Mouse (Mus musculus) forebrain, embryonic 15.5 days (tissue): ENCODE measurements around the gene 1810062G17Rik. TPM values are rescaled to one million over a fixed set of nuclear protein-coding genes. Genes with fewer than 3 reads are reported as not detected.

Experiments
- ATAC-seq: fragments of 200-750 bp; cut with Nextera tagmentation; replicated peaks from 2 replicates; pipeline ENCODE4 v1.8.0; 2017; ENCODE audit warnings: mild to moderate bottlenecking, moderate TSS enrichment, moderate library complexity
- H3K27ac ChIP-seq: fragments of 300-500 bp; sonication (generic); replicated peaks from 2 replicates; pipeline ENCODE4 v1.5.1; 2015; ENCODE audit warnings: mild to moderate bottlenecking, inconsistent platforms
- H3K27me3 ChIP-seq: fragments of 300-500 bp; sonication (generic); 2 replicates; pipeline ENCODE4 v1.6.1; 2015; ENCODE audit warnings: inconsistent platforms
- H3K36me3 ChIP-seq: fragments of 300-500 bp; sonication (generic); 2 replicates; pipeline ENCODE4 v1.6.1; 2015; ENCODE audit warnings: mild to moderate bottlenecking, inconsistent platforms
- H3K4me1 ChIP-seq: fragments of 300-500 bp; sonication (generic); 2 replicates; pipeline ENCODE4 v1.6.1; 2015; ENCODE audit warnings: inconsistent platforms
- H3K4me2 ChIP-seq: fragments of 300-500 bp; sonication (generic); replicated peaks from 2 replicates; pipeline ENCODE4 v1.6.1; 2015; ENCODE audit warnings: mild to moderate bottlenecking, inconsistent platforms
- H3K4me3 ChIP-seq: fragments of 300-500 bp; sonication (generic); 2 replicates; pipeline ENCODE4 v1.5.1; 2015; ENCODE audit warnings: mild to moderate bottlenecking, inconsistent platforms
- H3K9ac ChIP-seq: fragments of 300-500 bp; sonication (generic); replicated peaks from 2 replicates; pipeline ENCODE4 v1.6.1; 2015; ENCODE audit warnings: mild to moderate bottlenecking, inconsistent platforms
- H3K9me3 ChIP-seq: fragments of 300-500 bp; sonication (generic); 2 replicates; pipeline ENCODE4 v1.6.1; 2016; ENCODE audit warnings: inconsistent platforms
- WGBS: fragments of 180-500 bp; shearing (Covaris S2); methylation state at CpG from one replicate; pipeline ENCODE4 v1.1.7; 2015; ENCODE audit warnings: mixed read lengths; 5-methylcytosine and 5-hydroxymethylcytosine counted together
- polyA plus RNA-seq: library from polyadenylated mRNA; unstranded; fragments of >200 nt; fragmentation: Nextera tagmentation; extraction: Ambion mirVana; gene quantifications from 2 replicates; pipeline ENCODE4 v1.2.1, GENCODE M21; 2015

Gene 1810062G17Rik
- polyA plus RNA-seq, 1 experiment from 2014 or later, result not detected

DNA sequence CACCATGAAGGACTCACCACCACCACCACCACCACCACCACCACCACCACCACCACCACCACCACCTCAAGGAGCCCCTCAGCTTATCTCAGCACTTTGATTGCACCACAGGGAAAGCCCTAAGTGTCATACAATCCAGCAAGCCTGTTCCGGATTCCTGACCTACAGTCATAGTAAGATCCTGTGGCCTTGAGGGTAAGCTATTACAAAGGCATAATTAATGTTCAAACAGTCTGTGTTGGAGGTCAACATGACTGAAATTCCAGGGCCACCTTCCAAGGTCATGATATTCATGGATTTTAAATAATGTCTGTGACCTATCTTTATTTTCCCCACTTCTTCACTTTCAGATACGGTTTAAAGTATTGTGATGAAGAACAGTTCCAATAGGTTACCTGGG, 4.7 kb downstream of the 1810062G17Rik start:
- no peak for ATAC-seq
- Histone ChIP-seq H3K36me3 (no peaks in the 10 kb centered on the region), H3K4me1 (peaks cover 13% of the 10 kb centered on the region), H3K9me3 (no peaks in the 10 kb centered on the region), H3K4me2 (no peak overlapping the region), H3K27ac (no peak overlapping the region), H3K4me3 (no peak overlapping the region), H3K9ac (no peak overlapping the region), H3K27me3 (no peaks in the 10 kb centered on the region)
- 60% methylated on average over 2 of the region's 2 CpGs for WGBS

DNA sequence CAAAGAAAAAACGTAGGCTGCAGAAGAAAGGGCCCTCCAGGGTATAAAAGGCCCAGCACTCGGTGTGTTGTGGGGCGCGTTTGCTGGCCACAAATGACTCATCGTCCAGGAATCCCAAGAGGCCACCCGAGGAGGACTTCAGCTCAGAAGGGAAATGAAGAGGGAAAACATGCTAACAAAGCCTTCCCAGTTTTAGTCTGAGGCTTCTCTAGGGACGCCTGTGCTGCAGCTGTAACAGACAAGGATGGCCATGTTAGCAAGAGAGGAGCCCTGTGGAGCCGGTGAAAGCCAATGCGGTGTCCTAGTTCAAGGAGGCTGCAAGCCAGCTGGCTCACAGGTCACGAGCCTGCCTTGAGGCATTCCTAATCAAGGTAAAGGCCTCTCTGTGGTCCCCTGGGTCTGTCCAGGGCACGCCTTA, 6.0 kb downstream of the 1810062G17Rik start:
- Histone ChIP-seq H3K9me3 (no peaks in the 10 kb centered on the region), H3K27ac (peak overlapping the region; percentile 80), H3K4me3 (no peak overlapping the region), H3K4me2 (0 out of 2 replicates have a peak overlapping the region, but pooled peaks have one; percentile 14), H3K36me3 (no peaks in the 10 kb centered on the region), H3K4me1 (peaks cover 6% of the 10 kb centered on the region; the same call in 1 of the 2 replicates), H3K9ac (peak overlapping the region; percentile 15), H3K27me3 (no peaks in the 10 kb centered on the region)
- WGBS, result 4% methylated on average over 11 of the region's 11 CpGs
- ATAC-seq, result peak; percentile 79

DNA sequence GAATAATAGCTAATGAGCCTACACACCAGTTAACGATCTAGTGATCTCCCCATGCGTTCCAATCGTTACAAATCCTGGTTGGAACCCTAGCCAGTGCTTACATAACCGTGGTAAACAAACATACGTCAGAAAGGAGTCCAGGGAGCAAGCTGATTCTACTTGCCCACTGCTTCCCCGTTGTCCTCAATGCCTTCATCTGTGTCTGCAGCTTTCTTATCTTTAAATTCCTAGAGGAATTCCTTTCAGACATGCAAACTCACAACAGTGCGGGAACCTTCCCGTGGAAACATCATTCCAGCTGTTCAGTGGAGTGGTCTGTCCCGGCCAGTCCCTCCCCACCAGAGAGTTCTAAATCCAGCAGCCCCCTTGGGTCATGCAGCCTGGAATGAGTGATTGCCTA, 7.2 kb downstream of the 1810062G17Rik start:
- WGBS, result 24% methylated on average over 9 of the region's 9 CpGs
- H3K4me2 ChIP-seq, result no peak overlapping the region
- no peak overlapping the region for H3K4me3 ChIP-seq
- H3K9me3 ChIP-seq, result no peaks in the 10 kb centered on the region
- no peak overlapping the region for H3K9ac ChIP-seq
- no peaks in the 10 kb centered on the region for H3K27me3 ChIP-seq
- no peak for ATAC-seq
- H3K36me3 ChIP-seq, result no peaks in the 10 kb centered on the region
- no peak overlapping the region for H3K27ac ChIP-seq
- peaks cover 6% of the 10 kb centered on the region; the same call in 1 of the 2 replicates for H3K4me1 ChIP-seq

DNA sequence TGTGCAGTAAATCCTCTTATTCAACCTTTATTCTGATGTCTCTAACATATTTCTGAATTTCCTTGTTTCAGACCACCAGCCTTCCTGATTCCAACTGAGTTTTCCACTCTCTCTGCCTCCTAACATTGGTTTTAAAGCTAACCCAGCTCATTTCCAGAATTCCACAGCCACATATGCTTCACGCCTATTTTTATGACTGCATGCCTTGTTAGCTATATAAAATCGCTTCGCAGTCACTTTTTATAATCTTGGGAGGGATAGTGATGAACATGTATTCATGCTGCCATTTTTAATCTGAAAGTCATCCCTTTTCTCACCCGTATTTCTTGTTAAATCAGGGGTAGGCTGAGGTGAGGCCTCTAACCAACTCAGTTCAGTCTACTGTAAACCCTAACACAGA, 8.6 kb downstream of the 1810062G17Rik start:
- H3K9ac ChIP-seq, result no peak overlapping the region
- no peak for ATAC-seq
- H3K27ac ChIP-seq, result no peak overlapping the region
- H3K27me3 ChIP-seq, result no peaks in the 10 kb centered on the region
- no peak overlapping the region for H3K4me2 ChIP-seq
- 93% methylated on average over 4 of the region's 4 CpGs for WGBS
- no peak overlapping the region for H3K4me3 ChIP-seq
- no peaks in the 10 kb centered on the region for H3K36me3 ChIP-seq
- no peaks in the 10 kb centered on the region for H3K9me3 ChIP-seq
- H3K4me1 ChIP-seq, result peaks cover 6% of the 10 kb centered on the region; the same call in 1 of the 2 replicates

DNA sequence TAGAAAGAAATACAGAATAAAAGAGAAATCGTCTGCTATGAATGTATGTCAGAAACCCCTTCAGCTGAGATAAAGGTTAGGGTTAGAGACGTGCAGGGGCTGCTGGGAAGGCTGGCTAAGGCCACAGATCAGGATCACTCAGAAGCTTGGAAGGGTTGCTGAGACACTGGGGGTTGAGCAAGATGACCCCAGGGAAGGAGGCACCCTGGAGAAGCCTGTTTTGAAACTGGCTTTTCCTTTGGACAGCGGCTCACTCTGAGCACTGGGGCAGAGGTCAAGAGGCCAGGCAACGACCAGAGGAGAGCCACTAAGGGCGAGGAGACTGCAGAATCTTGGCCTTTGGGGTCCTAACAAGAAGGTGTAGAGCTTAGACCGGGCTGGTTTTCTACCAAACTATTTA, 10.4 kb downstream of the 1810062G17Rik start:
- WGBS, result 67% methylated on average over 6 of the region's 6 CpGs
- no peak overlapping the region for H3K27ac ChIP-seq
- no peak overlapping the region for H3K4me3 ChIP-seq
- H3K9me3 ChIP-seq, result no peaks in the 10 kb centered on the region
- no peaks in the 10 kb centered on the region for H3K36me3 ChIP-seq
- no peak for ATAC-seq
- H3K9ac ChIP-seq, result no peak overlapping the region
- no peaks in the 10 kb centered on the region for H3K27me3 ChIP-seq
- H3K4me2 ChIP-seq, result no peak overlapping the region
- peaks cover 6% of the 10 kb centered on the region; the same call in 1 of the 2 replicates for H3K4me1 ChIP-seq

DNA sequence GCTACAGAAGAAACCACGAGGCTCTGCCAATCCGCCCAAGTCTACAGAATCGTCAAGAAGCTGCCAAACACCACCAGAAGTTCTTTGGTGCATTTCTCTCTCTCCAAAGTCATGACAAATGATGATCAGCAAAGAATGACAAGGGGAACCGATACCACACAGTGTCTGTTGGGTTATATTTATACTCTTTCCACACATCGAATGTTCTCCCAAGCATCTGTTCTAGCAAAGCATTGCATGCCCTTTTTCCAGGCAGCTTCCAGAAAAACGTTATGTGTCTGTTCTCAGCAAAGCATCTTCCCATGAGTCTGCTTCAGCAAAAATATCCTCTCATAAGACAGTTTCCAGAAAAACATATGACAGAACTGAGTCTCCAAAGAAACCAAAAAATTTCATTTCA, 11.1 kb downstream of the 1810062G17Rik start:
- Histone ChIP-seq H3K27me3 (no peaks in the 10 kb centered on the region), H3K4me2 (no peak overlapping the region), H3K9me3 (no peaks in the 10 kb centered on the region), H3K4me3 (no peak overlapping the region), H3K36me3 (no peaks in the 10 kb centered on the region), H3K4me1 (peaks cover 2% of the 10 kb centered on the region; the same call in 1 of the 2 replicates), H3K9ac (no peak overlapping the region), H3K27ac (no peak overlapping the region)
- WGBS, result 89% methylated on average over 6 of the region's 6 CpGs
- ATAC-seq, result no peak

DNA sequence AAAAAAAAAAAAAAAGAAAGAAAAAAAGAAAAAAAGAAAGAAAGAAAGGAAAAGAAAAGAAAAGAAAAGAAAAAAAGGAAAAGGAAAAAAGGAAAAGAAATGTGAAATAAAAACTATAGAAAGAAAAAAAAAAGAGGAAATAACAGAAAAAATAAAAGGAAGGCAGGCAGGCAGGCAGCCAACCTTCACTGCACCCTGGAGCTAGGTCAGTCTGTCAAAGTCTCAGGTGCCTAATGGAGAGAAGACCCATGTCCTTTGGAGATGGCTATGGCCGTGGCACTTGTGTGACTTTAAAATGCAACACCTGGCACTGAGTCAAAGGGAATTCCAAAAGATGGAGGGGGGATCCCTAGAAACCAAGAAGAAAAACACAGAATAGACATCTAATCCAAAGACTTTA, 12.6 kb downstream of the 1810062G17Rik start:
- WGBS, result 52% methylated on average over 1 of the region's 1 CpGs
- no peak overlapping the region for H3K4me3 ChIP-seq
- H3K4me1 ChIP-seq, result no peaks in the 10 kb centered on the region
- H3K36me3 ChIP-seq, result no peaks in the 10 kb centered on the region
- no peak for ATAC-seq
- no peak overlapping the region for H3K4me2 ChIP-seq
- no peak overlapping the region for H3K27ac ChIP-seq
- H3K9me3 ChIP-seq, result no peaks in the 10 kb centered on the region
- no peaks in the 10 kb centered on the region for H3K27me3 ChIP-seq
- no peak overlapping the region for H3K9ac ChIP-seq

DNA sequence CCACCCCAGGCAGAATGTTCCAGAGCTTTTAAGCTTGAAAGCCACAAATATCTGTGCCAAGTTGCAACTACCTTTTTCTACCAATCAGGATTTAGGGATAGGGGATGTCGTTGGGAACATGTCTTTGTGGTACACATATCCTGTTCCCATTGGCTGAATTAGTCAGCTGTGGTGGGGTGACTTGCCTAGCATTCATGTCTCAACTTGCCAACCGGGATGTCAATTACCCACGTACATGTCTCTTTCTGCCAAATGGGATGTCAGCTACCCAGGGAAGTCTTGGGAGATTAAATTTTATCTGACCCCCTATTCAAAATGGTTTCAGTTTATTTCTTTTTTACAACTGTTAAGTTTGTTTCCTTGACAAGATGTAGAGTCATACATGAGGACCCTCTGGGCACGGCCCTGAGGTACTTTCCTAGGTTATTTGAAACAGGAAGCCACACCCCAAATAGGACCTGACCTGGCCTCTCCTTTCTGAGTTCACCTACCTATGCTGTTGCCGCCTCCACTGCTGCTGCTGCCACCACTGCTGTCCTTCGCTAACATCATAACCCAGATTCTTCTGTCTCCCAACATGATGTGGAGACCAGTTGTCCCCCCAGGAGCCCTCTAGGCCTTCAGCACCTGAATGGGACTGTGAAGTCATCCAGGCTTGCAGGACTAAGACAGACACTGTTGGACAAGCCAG, 13.3 kb downstream of the 1810062G17Rik start:
- no peak overlapping the region for H3K27ac ChIP-seq
- 94% methylated on average over 6 of the region's 6 CpGs for WGBS
- no peaks in the 10 kb centered on the region for H3K27me3 ChIP-seq
- no peaks in the 10 kb centered on the region for H3K36me3 ChIP-seq
- H3K4me1 ChIP-seq, result no peaks in the 10 kb centered on the region
- no peak overlapping the region for H3K4me2 ChIP-seq
- H3K9ac ChIP-seq, result no peak overlapping the region
- H3K9me3 ChIP-seq, result no peaks in the 10 kb centered on the region
- ATAC-seq, result no peak
- no peak overlapping the region for H3K4me3 ChIP-seq

DNA sequence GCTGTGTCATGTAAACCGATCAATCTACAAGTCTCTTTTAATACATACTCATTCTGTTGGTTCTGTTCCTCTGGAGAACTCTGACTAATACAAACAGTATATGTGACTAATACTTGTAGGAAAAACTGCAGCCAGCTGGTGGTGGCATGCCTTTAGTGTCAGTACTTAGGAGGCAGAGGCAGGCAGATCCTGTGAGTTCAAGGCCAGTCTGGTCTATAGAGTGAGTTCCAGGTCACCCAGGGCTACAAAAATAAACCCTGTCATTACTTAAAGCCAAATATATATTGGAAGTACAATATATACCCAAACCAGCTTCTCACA, 13.8 kb downstream of the 1810062G17Rik start:
- Histone ChIP-seq H3K27me3 (no peaks in the 10 kb centered on the region), H3K9me3 (no peaks in the 10 kb centered on the region), H3K4me2 (no peak overlapping the region), H3K27ac (no peak overlapping the region), H3K4me1 (no peaks in the 10 kb centered on the region), H3K4me3 (no peak overlapping the region), H3K36me3 (no peaks in the 10 kb centered on the region), H3K9ac (no peak overlapping the region)
- no peak for ATAC-seq
- 93% methylated on average over 1 of the region's 1 CpGs for WGBS

DNA sequence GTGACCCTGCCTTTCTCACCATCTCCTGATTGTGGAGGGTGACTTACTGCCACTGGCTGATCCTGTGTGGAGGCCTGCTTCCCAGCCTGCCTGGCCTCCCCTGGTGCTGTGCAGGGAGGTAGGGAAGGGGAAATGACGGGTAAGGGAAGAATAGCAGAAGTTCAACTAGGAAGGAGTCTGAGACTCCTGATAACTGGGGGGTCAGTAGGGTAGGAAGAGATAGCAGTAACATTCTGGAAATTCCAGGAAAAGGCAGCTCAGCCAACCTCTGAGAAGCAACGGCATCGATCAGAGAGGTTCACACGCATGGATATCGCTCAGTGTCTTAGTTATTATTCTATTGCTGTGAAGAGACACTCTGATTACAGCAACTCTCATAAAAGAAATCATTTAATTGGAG, 15.8 kb downstream of the 1810062G17Rik start:
- Histone ChIP-seq H3K4me1 (0 out of 2 replicates have a peak, but pooled peaks cover 6% of the 10 kb centered on the region), H3K36me3 (no peaks in the 10 kb centered on the region), H3K27ac (no peak overlapping the region), H3K9ac (no peak overlapping the region), H3K4me2 (no peak overlapping the region), H3K27me3 (no peaks in the 10 kb centered on the region), H3K9me3 (no peaks in the 10 kb centered on the region), H3K4me3 (no peak overlapping the region)
- 86% methylated on average over 5 of the region's 5 CpGs for WGBS
- ATAC-seq, result no peak

DNA sequence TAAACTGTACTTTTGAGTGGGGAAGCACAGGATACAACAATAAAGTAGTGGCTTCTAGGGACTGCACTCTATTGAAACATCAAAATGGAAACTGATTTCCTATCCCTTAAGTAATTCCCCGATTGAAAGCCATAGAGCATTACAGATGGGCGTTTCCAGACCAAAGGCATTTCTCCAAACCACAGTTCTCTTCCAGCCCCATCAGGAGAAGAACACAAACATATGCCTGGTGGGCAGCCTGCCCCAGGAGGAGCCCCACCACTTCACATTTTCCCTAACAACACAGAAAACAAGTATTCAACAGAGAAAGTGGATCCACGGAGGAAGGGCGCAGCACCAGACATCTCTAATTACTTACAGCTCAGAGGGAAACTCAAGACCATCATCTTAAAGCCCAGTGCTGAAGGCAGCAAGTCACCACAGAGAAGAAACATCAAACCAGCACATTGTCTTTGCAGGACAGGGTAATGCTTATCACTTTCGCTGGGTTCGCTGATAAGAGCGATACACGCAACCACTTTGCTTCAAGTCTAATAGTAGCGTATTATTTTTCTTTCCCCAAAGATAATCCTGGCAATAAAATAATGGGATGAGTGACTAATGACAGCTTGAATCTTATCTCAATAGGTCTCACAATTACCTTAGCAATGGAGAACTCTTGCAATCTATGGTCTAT, 17.1 kb downstream of the 1810062G17Rik start:
- Histone ChIP-seq H3K4me2 (no peak overlapping the region), H3K9me3 (no peaks in the 10 kb centered on the region), H3K9ac (no peak overlapping the region), H3K4me3 (no peak overlapping the region), H3K36me3 (no peaks in the 10 kb centered on the region), H3K27ac (no peak overlapping the region), H3K4me1 (0 out of 2 replicates have a peak, but pooled peaks cover 6% of the 10 kb centered on the region), H3K27me3 (no peaks in the 10 kb centered on the region)
- no peak for ATAC-seq
- WGBS, result 86% methylated on average over 9 of the region's 9 CpGs

DNA sequence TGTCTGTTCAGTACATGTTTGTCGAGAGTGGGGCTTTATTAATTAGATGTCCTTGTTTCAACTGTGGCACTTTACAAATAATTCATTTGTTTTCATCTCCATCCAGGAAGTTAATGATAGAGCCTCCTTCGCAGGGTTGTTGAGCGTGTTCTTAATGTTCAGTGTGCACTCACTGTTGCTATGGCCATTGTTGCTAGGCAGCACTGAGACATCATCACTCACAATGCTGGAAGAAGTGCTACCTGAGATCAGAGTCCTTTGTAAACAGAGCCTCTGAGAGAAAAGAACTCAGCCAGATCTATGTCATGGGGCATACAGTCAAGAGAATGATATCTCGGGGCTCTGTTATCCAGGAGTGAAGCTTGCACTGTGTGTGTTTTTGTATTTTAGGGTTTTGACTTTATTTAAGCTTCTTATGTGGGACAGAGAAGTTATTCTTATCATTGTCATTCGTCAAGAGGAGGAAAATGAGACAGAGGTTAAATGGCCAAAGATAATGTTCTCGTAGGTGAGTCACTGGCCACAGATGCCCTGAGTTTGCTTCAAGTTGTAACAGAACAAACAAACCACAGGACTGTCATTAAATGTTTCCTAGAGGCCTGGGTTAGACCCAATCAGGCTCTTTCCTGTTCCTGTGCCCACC, 18.0 kb downstream of the 1810062G17Rik start:
- Histone ChIP-seq H3K4me3 (no peak overlapping the region), H3K36me3 (no peaks in the 10 kb centered on the region), H3K27me3 (no peaks in the 10 kb centered on the region), H3K9me3 (no peaks in the 10 kb centered on the region), H3K9ac (no peak overlapping the region), H3K4me2 (no peak overlapping the region), H3K4me1 (0 out of 2 replicates have a peak, but pooled peaks cover 6% of the 10 kb centered on the region), H3K27ac (no peak overlapping the region)
- 62% methylated on average over 6 of the region's 6 CpGs for WGBS
- ATAC-seq, result peak; percentile 27; the same call in 1 of the 2 replicates
